Mouse (Mus musculus) MEL (cell line): ENCODE measurements around the gene Anapc11. TPM values are rescaled to one million over a fixed set of nuclear protein-coding genes. Genes with fewer than 3 reads are reported as not detected.
A peak's percentile ranks its signal among the peaks of the same experiment; 100 is the strongest.

Experiments used
- DNase-seq: peaks from one replicate; pipeline ENCODE4 v3.0.0; 2011; ENCODE audit warnings: low read depth, low spot score
- H3K27ac ChIP-seq: 2 replicates; pipeline ENCODE4 v1.5.1; 2012; ENCODE audit warnings: low read depth, mild to moderate bottlenecking, control low read depth, low read length, moderate library complexity; ENCODE audit not compliant: control insufficient read depth
- H3K27me3 ChIP-seq, 2 experiments: fragments of 150-350 bp in 1 of 2; sonication (generic) in 1 of 2; 2 replicates each; pipeline ENCODE4 v1.6.1; 2012; ENCODE audit warnings: low read length in 2 of 2, mild to moderate bottlenecking in 2 of 2, improper control_type of control experiment in 1 of 2, moderate library complexity in 1 of 2; ENCODE audit not compliant: insufficient read depth in 2 of 2, control insufficient read depth in 1 of 2
- H3K36me3 ChIP-seq, 2 experiments: 2 replicates each; pipeline ENCODE4 v1.6.1; 2012 to 2014; ENCODE audit warnings: low read length in 2 of 2, improper control_type of control experiment in 1 of 2, inconsistent platforms in 1 of 2, mild to moderate bottlenecking in 1 of 2; ENCODE audit not compliant: insufficient read depth in 2 of 2, control insufficient read depth in 1 of 2
- H3K4me1 ChIP-seq, 2 experiments: fragments of 150-350 bp in 1 of 2; sonication (generic) in 1 of 2; 2 replicates each; pipeline ENCODE4 v1.6.1; 2012; ENCODE audit warnings: low read length in 2 of 2, improper control_type of control experiment in 1 of 2, mild to moderate bottlenecking in 1 of 2; ENCODE audit not compliant: insufficient read depth in 2 of 2, control insufficient read depth in 1 of 2
- H3K4me3 ChIP-seq, 2 experiments: fragments of 150-350 bp in 1 of 2; sonication (generic) in 1 of 2; 2 replicates each; pipeline ENCODE4 v1.5.1; 2012; ENCODE audit warnings: low read depth in 2 of 2, low read length in 2 of 2, mild to moderate bottlenecking in 2 of 2, moderate library complexity in 2 of 2, control low read depth in 1 of 2, improper control_type of control experiment in 1 of 2; ENCODE audit not compliant: control insufficient read depth in 1 of 2, insufficient read depth in 1 of 2
- H3K79me2 ChIP-seq: 2 replicates; pipeline ENCODE4 v1.6.1; 2012; ENCODE audit warnings: mild to moderate bottlenecking, low read length, moderate library complexity; ENCODE audit not compliant: control insufficient read depth, poor library complexity, insufficient read depth
- H3K9ac ChIP-seq: 2 replicates; pipeline ENCODE4 v1.6.1; 2012; ENCODE audit warnings: low read depth, mild to moderate bottlenecking, control low read depth, low read length, moderate library complexity; ENCODE audit not compliant: control insufficient read depth, poor library complexity, severe bottlenecking
- H3K9me3 ChIP-seq: fragments of 150-350 bp; sonication (generic); replicated peaks from 2 replicates; pipeline ENCODE4 v1.6.1; 2012; ENCODE audit warnings: mild to moderate bottlenecking, low read length, improper control_type of control experiment, moderate library complexity; ENCODE audit not compliant: insufficient read depth
- BHLHE40 ChIP-seq: IDR thresholded peaks from 2 replicates; pipeline ENCODE4 v1.6.1; 2012; ENCODE audit warnings: low read depth, mild to moderate bottlenecking, inconsistent platforms, low read length, improper control_type of control experiment, borderline replicate concordance
- CHD2 ChIP-seq: IDR thresholded peaks from 2 replicates; pipeline ENCODE4 v1.6.1; 2011; ENCODE audit warnings: low read length, improper control_type of control experiment
- E2F4 ChIP-seq: IDR thresholded peaks from 2 replicates; pipeline ENCODE4 v1.6.1; 2011; ENCODE audit warnings: low read depth, low read length, improper control_type of control experiment, borderline replicate concordance
- ETS1 ChIP-seq: IDR thresholded peaks from 2 replicates; pipeline ENCODE4 v1.6.1; 2012; ENCODE audit warnings: low read depth, mild to moderate bottlenecking, inconsistent platforms, low read length, improper control_type of control experiment, moderate library complexity
- KAT2A ChIP-seq: conservative IDR thresholded peaks from 2 replicates; pipeline ENCODE4 v1.6.1; 2012; ENCODE audit warnings: low read depth, low read length, improper control_type of control experiment, inconsistent platforms
- MAX ChIP-seq: IDR thresholded peaks from 2 replicates; pipeline ENCODE4 v1.6.1; 2011; ENCODE audit warnings: low read length, improper control_type of control experiment
- MEF2A ChIP-seq: IDR thresholded peaks from 2 replicates; pipeline ENCODE4 v1.6.1; 2014; ENCODE audit warnings: low read depth, mild to moderate bottlenecking, inconsistent platforms, low read length, improper control_type of control experiment; ENCODE audit not compliant: poor library complexity, insufficient replicate concordance, severe bottlenecking; ENCODE audit errors: extremely low read depth
- MXI1 ChIP-seq: IDR thresholded peaks from 2 replicates; pipeline ENCODE4 v1.6.1; 2011; ENCODE audit warnings: mild to moderate bottlenecking, low read depth, low read length, improper control_type of control experiment
- MYC ChIP-seq: IDR thresholded peaks from 2 replicates; pipeline ENCODE4 v1.6.1; 2011; ENCODE audit warnings: low read depth, mild to moderate bottlenecking, low read length, improper control_type of control experiment, moderate library complexity
- NELFE ChIP-seq: IDR thresholded peaks from 2 replicates; pipeline ENCODE4 v1.6.1; 2011; ENCODE audit warnings: low read depth, low read length, improper control_type of control experiment
- NRF1 ChIP-seq: IDR thresholded peaks from 2 replicates; pipeline ENCODE4 v1.6.1; 2014; ENCODE audit warnings: low read depth, mild to moderate bottlenecking, inconsistent platforms, low read length, improper control_type of control experiment, moderate library complexity; ENCODE audit not compliant: poor library complexity, insufficient read depth, severe bottlenecking
- POLR2AphosphoS5 ChIP-seq: IDR thresholded peaks from 2 replicates; pipeline ENCODE4 v1.6.1; 2012; ENCODE audit warnings: low read depth, borderline replicate concordance, mild to moderate bottlenecking, inconsistent platforms, low read length, moderate library complexity, mixed read lengths
- RAD21 ChIP-seq: IDR thresholded peaks from 2 replicates; pipeline ENCODE4 v1.6.1; 2011; ENCODE audit warnings: mild to moderate bottlenecking, low read depth, low read length, improper control_type of control experiment
- RCOR1 ChIP-seq: IDR thresholded peaks from 2 replicates; pipeline ENCODE4 v1.6.1; 2012; ENCODE audit warnings: low read depth, mild to moderate bottlenecking, inconsistent platforms, low read length, improper control_type of control experiment
- TBP ChIP-seq: IDR thresholded peaks from 2 replicates; pipeline ENCODE4 v1.8.0; 2011; ENCODE audit warnings: low read depth, low read length, improper control_type of control experiment
- USF1 ChIP-seq: IDR thresholded peaks from 2 replicates; pipeline ENCODE4 v1.6.1; 2014; ENCODE audit warnings: low read depth, mild to moderate bottlenecking, inconsistent platforms, low read length, improper control_type of control experiment, moderate library complexity
- ZMIZ1 ChIP-seq: IDR thresholded peaks from 2 replicates; pipeline ENCODE4 v1.6.1; 2012; ENCODE audit warnings: low read depth, mild to moderate bottlenecking, inconsistent platforms, low read length, improper control_type of control experiment, moderate library complexity
- ZNF384 ChIP-seq: IDR thresholded peaks from 2 replicates; pipeline ENCODE4 v1.6.1; 2012; ENCODE audit warnings: low read depth, mild to moderate bottlenecking, inconsistent platforms, low read length, improper control_type of control experiment
- polyA plus RNA-seq, 2 experiments: library from polyadenylated mRNA; stranded (reverse) in 1 of 2; unstranded in 1 of 2; fragments of >175 nt in 1 of 2; fragments of >200 nt in 1 of 2; gene quantifications; 2 replicates each; pipeline versions ENCODE4 v1.2.1 to v1.2.4; 2012; ENCODE audit warnings: low replicate concordance in 2 of 2, low read depth in 1 of 2; ENCODE audit not compliant: insufficient read length in 2 of 2, insufficient read depth in 1 of 2, missing spikeins in 1 of 2
- total RNA-seq: library from RNA; depleted of rRNA; stranded (reverse); fragments of 300-350 nt; gene quantifications from 2 replicates; pipeline ENCODE4 v1.2.3, GENCODE M21; 2012

Anapc11 gene
- total and polyA plus RNA-seq, 3 experiments: 120 to 130 TPM; not detected in 1

DNA sequence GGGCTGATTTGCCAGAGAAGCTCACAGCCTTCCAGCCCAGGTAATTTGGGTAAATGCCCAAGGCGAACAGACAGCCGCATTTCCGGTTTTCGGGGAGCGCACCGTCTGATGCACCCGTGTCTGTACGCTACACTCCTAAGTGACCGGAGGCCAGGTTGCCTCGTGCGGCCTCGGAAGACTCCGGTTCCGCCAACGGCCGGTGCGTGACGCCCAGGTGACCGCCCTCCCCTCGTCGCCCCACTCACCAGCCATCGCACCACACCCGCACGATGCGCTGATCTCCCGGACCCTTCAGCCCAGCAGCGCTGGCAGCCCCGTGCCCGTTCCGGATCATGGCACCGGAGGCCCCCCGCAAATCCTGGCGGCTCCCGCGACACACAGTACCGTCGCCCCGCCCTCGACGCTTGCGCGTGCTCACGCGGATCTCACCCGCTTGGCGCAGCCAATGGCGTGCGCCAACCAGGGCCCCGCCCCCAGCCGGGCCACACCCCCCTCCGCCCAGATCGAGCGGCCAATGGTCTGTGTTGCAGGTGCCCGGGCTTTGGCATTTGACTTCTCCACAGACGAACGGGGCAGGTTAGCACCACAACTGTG lies 19.4 kb downstream of the Anapc11 start, which contains the start of gene Pcyt2 (continued):
- no peak for TF ChIP-seq TBP
- peak; percentile 91 for TF ChIP-seq NELFE
- peak; percentile 80 for TF ChIP-seq MXI1
- TF ChIP-seq, all 39 proteins: peak for 17

DNA sequence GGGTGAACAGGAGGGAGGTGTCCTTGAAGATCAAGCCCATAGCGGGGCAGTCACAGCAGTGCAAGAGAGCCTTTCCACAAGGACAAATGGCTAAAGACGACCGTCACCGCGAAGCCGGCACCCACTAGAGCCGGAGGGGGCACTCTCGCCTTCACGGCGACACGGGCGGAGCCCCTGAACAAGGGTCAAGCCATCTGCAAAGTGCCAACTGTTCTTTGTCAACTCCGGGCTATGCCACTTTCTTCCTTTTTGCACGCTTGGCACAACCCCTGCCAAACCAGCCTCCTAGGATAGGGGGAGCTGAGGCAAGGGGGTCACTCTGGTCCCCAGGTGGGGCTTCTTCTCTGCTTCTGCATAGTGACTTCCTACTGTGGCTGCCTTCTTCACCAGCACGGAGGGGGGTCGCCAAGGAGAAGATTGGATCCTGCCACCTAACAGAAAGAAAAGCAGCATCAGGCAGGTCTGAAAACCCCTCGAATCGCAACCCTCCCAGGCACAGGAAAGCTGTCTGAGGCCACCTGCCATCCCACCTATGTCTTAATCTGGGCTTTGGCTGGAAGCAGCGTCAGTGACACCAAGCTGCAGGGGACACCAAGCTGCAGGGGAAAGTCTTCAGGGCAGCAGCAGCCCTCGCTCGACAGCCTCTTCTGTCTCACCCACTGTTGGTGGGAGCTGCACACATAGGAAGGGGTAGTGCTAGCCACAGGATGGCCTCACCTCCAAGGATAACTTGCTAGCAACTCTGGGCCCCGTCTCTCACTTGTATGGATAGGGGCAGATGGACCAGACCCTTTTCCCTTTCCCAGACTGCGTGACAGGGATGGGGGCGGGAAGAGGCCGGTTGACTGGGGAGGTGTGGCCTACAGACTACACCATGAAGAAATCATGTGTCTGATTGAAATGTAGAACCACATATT lies 20.7 kb downstream of the Anapc11 start:
- H3K9me3 ChIP-seq: no peaks in the 10 kb centered on the region
- peaks cover 7 to 8% of the 10 kb centered on the region in 2 experiments for H3K36me3 ChIP-seq
- H3K27me3 ChIP-seq: no peaks in the 10 kb centered on the region
- peaks cover 33% of the 10 kb centered on the region for H3K79me2 ChIP-seq
- no peak overlapping the region for H3K4me3 ChIP-seq
- no peak for DNase-seq
- H3K9ac ChIP-seq: no peak overlapping the region
- H3K4me1 ChIP-seq: peaks cover 0 to 12% of the 10 kb centered on the region in 2 experiments; a peak in 3 of 4 replicates
- no peak overlapping the region for H3K27ac ChIP-seq
- TF ChIP-seq USF1: no peak
- no peak for TF ChIP-seq E2F4
- TF ChIP-seq KAT2A: no peak
- TF ChIP-seq NRF1: no peak
- no peak for TF ChIP-seq RCOR1
- TF ChIP-seq CHD2: no peak
- no peak for TF ChIP-seq MAX
- no peak for TF ChIP-seq MXI1
- TF ChIP-seq RAD21: no peak
- TF ChIP-seq MEF2A: no peak
- TF ChIP-seq TBP: no peak
- TF ChIP-seq BHLHE40: no peak
- TF ChIP-seq ZMIZ1: no peak
- no peak for TF ChIP-seq POLR2AphosphoS5
- TF ChIP-seq MYC: no peak
- no peak for TF ChIP-seq ZNF384
- TF ChIP-seq ETS1: no peak
